Mouse (Mus musculus) MEL (cell line): ENCODE results near the gene Epc2. TPM values are rescaled to one million over a fixed set of nuclear protein-coding genes. Genes with fewer than 3 reads are reported as not detected.

Experiments
- DNase-seq: peaks from one replicate; pipeline ENCODE4 v3.0.0; 2011; ENCODE audit warnings: low read depth, low spot score
- H3K27ac ChIP-seq: 2 replicates; pipeline ENCODE4 v1.5.1; 2012; ENCODE audit warnings: low read depth, mild to moderate bottlenecking, control low read depth, low read length, moderate library complexity; ENCODE audit not compliant: control insufficient read depth
- H3K27me3 ChIP-seq, 2 experiments: fragments of 150-350 bp in 1 of 2; sonication (generic) in 1 of 2; 2 replicates each; pipeline ENCODE4 v1.6.1; 2012; ENCODE audit warnings: low read length in 2 of 2, mild to moderate bottlenecking in 2 of 2, improper control_type of control experiment in 1 of 2, moderate library complexity in 1 of 2; ENCODE audit not compliant: insufficient read depth in 2 of 2, control insufficient read depth in 1 of 2
- H3K36me3 ChIP-seq, 2 experiments: 2 replicates each; pipeline ENCODE4 v1.6.1; 2012 to 2014; ENCODE audit warnings: low read length in 2 of 2, improper control_type of control experiment in 1 of 2, inconsistent platforms in 1 of 2, mild to moderate bottlenecking in 1 of 2; ENCODE audit not compliant: insufficient read depth in 2 of 2, control insufficient read depth in 1 of 2
- H3K4me1 ChIP-seq, 2 experiments: fragments of 150-350 bp in 1 of 2; sonication (generic) in 1 of 2; 2 replicates each; pipeline ENCODE4 v1.6.1; 2012; ENCODE audit warnings: low read length in 2 of 2, improper control_type of control experiment in 1 of 2, mild to moderate bottlenecking in 1 of 2; ENCODE audit not compliant: insufficient read depth in 2 of 2, control insufficient read depth in 1 of 2
- H3K4me3 ChIP-seq, 2 experiments: fragments of 150-350 bp in 1 of 2; sonication (generic) in 1 of 2; 2 replicates each; pipeline ENCODE4 v1.5.1; 2012; ENCODE audit warnings: low read depth in 2 of 2, low read length in 2 of 2, mild to moderate bottlenecking in 2 of 2, moderate library complexity in 2 of 2, control low read depth in 1 of 2, improper control_type of control experiment in 1 of 2; ENCODE audit not compliant: control insufficient read depth in 1 of 2, insufficient read depth in 1 of 2
- H3K79me2 ChIP-seq: 2 replicates; pipeline ENCODE4 v1.6.1; 2012; ENCODE audit warnings: mild to moderate bottlenecking, low read length, moderate library complexity; ENCODE audit not compliant: control insufficient read depth, poor library complexity, insufficient read depth
- H3K9ac ChIP-seq: 2 replicates; pipeline ENCODE4 v1.6.1; 2012; ENCODE audit warnings: low read depth, mild to moderate bottlenecking, control low read depth, low read length, moderate library complexity; ENCODE audit not compliant: control insufficient read depth, poor library complexity, severe bottlenecking
- H3K9me3 ChIP-seq: fragments of 150-350 bp; sonication (generic); replicated peaks from 2 replicates; pipeline ENCODE4 v1.6.1; 2012; ENCODE audit warnings: mild to moderate bottlenecking, low read length, improper control_type of control experiment, moderate library complexity; ENCODE audit not compliant: insufficient read depth
- BHLHE40 ChIP-seq: IDR thresholded peaks from 2 replicates; pipeline ENCODE4 v1.6.1; 2012; ENCODE audit warnings: low read depth, mild to moderate bottlenecking, inconsistent platforms, low read length, improper control_type of control experiment, borderline replicate concordance
- CTCF ChIP-seq, 3 experiments: IDR thresholded peaks in 2 of 3; conservative IDR thresholded peaks in 1 of 3; 2 replicates each; pipeline ENCODE4 v1.5.1; 2011 to 2012; ENCODE audit warnings: low read length in 3 of 3, low read depth in 2 of 3, mild to moderate bottlenecking in 2 of 3, improper control_type of control experiment in 1 of 3, inconsistent platforms in 1 of 3, mixed read lengths in 1 of 3, moderate library complexity in 1 of 3; ENCODE audit not compliant: control insufficient read depth in 1 of 3, insufficient read depth in 1 of 3, poor library complexity in 1 of 3, severe bottlenecking in 1 of 3
- HCFC1 ChIP-seq: IDR thresholded peaks from 2 replicates; pipeline ENCODE4 v1.6.1; 2012; ENCODE audit warnings: low read depth, mild to moderate bottlenecking, inconsistent platforms, low read length, improper control_type of control experiment, moderate library complexity
- MAX ChIP-seq: IDR thresholded peaks from 2 replicates; pipeline ENCODE4 v1.6.1; 2011; ENCODE audit warnings: low read length, improper control_type of control experiment
- POLR2AphosphoS2 ChIP-seq: IDR thresholded peaks from 2 replicates; pipeline ENCODE4 v1.6.1; 2011; ENCODE audit warnings: low read length, improper control_type of control experiment
- SIN3A ChIP-seq: IDR thresholded peaks from 2 replicates; pipeline ENCODE4 v1.6.1; 2012; ENCODE audit warnings: low read length, improper control_type of control experiment, inconsistent platforms
- TAL1 ChIP-seq: IDR thresholded peaks from 2 replicates; pipeline ENCODE4 v1.6.1; 2012; ENCODE audit warnings: mild to moderate bottlenecking, inconsistent platforms, low read length, moderate library complexity, mixed read lengths
- ZC3H11A ChIP-seq: IDR thresholded peaks from 2 replicates; pipeline ENCODE4 v1.6.1; 2012; ENCODE audit warnings: low read depth, mild to moderate bottlenecking, inconsistent platforms, low read length, improper control_type of control experiment
- polyA plus RNA-seq, 2 experiments: library from polyadenylated mRNA; stranded (reverse) in 1 of 2; unstranded in 1 of 2; fragments of >175 nt in 1 of 2; fragments of >200 nt in 1 of 2; gene quantifications; 2 replicates each; pipeline versions ENCODE4 v1.2.1 to v1.2.4; 2012; ENCODE audit warnings: low replicate concordance in 2 of 2, low read depth in 1 of 2; ENCODE audit not compliant: insufficient read length in 2 of 2, insufficient read depth in 1 of 2, missing spikeins in 1 of 2
- total RNA-seq: library from RNA; depleted of rRNA; stranded (reverse); fragments of 300-350 nt; gene quantifications from 2 replicates; pipeline ENCODE4 v1.2.3, GENCODE M21; 2012; rRNA removed

Gene Epc2
- total and polyA plus RNA-seq, 3 experiments, result 14.3 to 15.4 TPM; not detected in 1

- Histone ChIP-seq H3K4me3 (no peak overlapping the region), H3K9ac (no peak overlapping the region), H3K27ac (no peak overlapping the region), H3K27me3 (no peaks in the 10 kb centered on the region; a peak in 2 of 4 replicates), H3K36me3 (no peaks in the 10 kb centered on the region), H3K9me3 (no peaks in the 10 kb centered on the region), H3K79me2 (no peaks in the 10 kb centered on the region), H3K4me1 (no peaks in the 10 kb centered on the region)
- DNase-seq, result no peak
- TF ChIP-seq MAX (no peak), POLR2AphosphoS2 (no peak), HCFC1 (no peak), CTCF (IDR thresholded peaks at IDR 0.05 in 2 of 3, conservative IDR thresholded peaks at IDR 0.05 in 1 of 3; ENCODE audit: control insufficient read depth in 1 of 3, insufficient read depth in 1 of 3, low read depth in 2 of 3, low read length in 3 of 3, poor library complexity in 1 of 3, severe bottlenecking in 1 of 3) (no peak), ZC3H11A (no peak), SIN3A (no peak), TAL1 (no peak), BHLHE40 (no peak)
Measured at GRCm38 (mm10) chr2:49600021-49600681, 148.9 kb downstream of the Epc2 start.

Other genes starting within 250 kb of the Epc2 start
- 0.39 and 0.62 TPM in 2 replicates for gene Kif5c, start 167.8 kb downstream of the Epc2 start, total RNA-seq
- gene Kif5c, start 167.8 kb downstream of the Epc2 start, polyA plus RNA-seq, result under 1 TPM in 1 of 2 experiments, not detected in 1; 0.26 TPM